Mouse (Mus musculus): ENCODE measurements around the gene Pemt.

DNA sequence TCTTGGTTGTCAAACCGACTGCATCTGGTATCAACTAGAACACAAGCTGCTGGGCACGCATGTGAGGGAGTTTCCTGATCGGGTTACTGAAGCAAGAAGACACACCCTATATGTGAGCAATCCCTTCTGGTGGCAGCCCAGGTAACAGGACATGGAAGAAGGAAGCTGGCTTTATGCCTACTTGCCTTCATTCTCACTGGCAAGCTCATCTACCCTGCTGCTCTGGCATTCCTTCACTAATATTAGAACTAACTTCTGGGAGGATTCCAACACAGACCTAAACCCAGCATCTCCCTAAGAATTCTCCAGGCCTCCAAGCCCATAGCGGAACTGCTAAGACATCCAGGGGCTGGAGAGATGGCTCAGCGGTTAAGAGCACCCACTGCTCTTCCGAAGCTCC is 25.1 kb downstream of the Pemt start:
- TF ChIP-seq CTCF (IDR thresholded peaks at IDR 0.05; ENCODE audit: borderline replicate concordance, insufficient read depth, low read depth, low read length): no peak
- no peak for TF ChIP-seq POLR2A (IDR thresholded peaks at IDR 0.05; ENCODE audit: borderline replicate concordance, insufficient read depth, low read length)
